ENCODE assay signal across 28 mouse cellular contexts in the genomic region with DNA sequence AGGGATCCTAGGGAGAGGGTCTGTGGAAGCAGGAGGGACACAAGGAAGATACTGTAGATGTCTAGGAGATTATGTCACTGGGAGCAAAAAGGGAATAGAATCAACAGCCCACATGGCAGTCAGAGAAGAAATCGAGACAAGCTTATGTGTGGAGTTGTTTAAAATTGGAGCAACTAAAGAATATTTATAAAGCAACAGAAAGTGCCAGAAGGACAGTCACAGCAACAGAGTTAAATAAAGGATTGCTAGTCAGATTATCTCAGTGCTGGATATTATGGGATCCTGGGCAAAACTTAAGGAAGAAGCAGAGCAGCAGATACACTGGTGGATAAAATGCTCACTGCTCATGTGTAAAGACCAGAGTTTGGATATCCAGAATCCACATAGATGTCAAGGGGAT.
"Had no signal": no experiment of that assay in that cellular context is flagged by ENCODE, and none has a peak within 500 bp of the region (broad histone marks: within the 10 kb centered on the region; RNA-seq: fewer than 3 reads in every experiment).

No protein-coding gene starts in this region.

- H3K36me3 ChIP-seq: heart, embryonic 10.5 days; heart, embryonic 12.5 days; hindbrain, embryonic 10.5 days; hindbrain, embryonic 12.5 days; intestine, embryonic 15.5 days; limb, embryonic 13.5 days; limb, embryonic 15.5 days; liver, embryonic 12.5 days had no signal

- H3K27ac ChIP-seq: gastrocnemius, adult 2 months; heart, embryonic 10.5 days; hindbrain, embryonic 10.5 days; hindbrain, embryonic 12.5 days; hindbrain, embryonic 14.5 days; intestine, embryonic 15.5 days; kidney, postnatal 0 days; left cerebral cortex, adult 2 months; limb, embryonic 13.5 days; limb, embryonic 15.5 days; liver, embryonic 12.5 days; liver, embryonic 14.5 days had no signal

- H3K27me3 ChIP-seq: heart, embryonic 12.5 days; hindbrain, embryonic 12.5 days; intestine, embryonic 15.5 days; limb, embryonic 13.5 days; limb, embryonic 15.5 days; liver, embryonic 12.5 days had no signal

- H3K4me3 ChIP-seq: gastrocnemius, adult 2 months; heart, embryonic 10.5 days; heart, embryonic 12.5 days; hindbrain, embryonic 10.5 days; hindbrain, embryonic 12.5 days; intestine, embryonic 15.5 days; left cerebral cortex, adult 2 months; limb, embryonic 13.5 days; limb, embryonic 15.5 days; liver, embryonic 12.5 days had no signal

- ATAC-seq: hindbrain, embryonic 16.5 days; inflammation-experienced regulatory T-cells, adult 6 months; intestine, embryonic 15.5 days; intestine, postnatal 0 days; liver, embryonic 12.5 days had no signal

- H3K4me1 ChIP-seq: heart, embryonic 10.5 days; heart, embryonic 12.5 days; hindbrain, embryonic 10.5 days; hindbrain, embryonic 12.5 days; intestine, embryonic 15.5 days; limb, embryonic 13.5 days; limb, embryonic 15.5 days; liver, embryonic 12.5 days had no signal

- H3K9me3 ChIP-seq: heart, embryonic 10.5 days; heart, embryonic 12.5 days; hindbrain, embryonic 10.5 days; hindbrain, embryonic 12.5 days; intestine, embryonic 15.5 days; limb, embryonic 13.5 days; limb, embryonic 15.5 days; liver, embryonic 12.5 days had no signal

- DNase-seq: gastrocnemius, adult 2 months; gastrocnemius, postnatal 10 days; gastrocnemius, postnatal 25 days; heart, adult 18-20 months; heart, postnatal 10 days; heart, postnatal 4 days; kidney, adult 18-20 months; kidney, adult 8-10 months; kidney, postnatal 14 days; kidney, postnatal 36 days; layer of hippocampus, adult 9-11 months; layer of hippocampus, postnatal 36 days; left cerebral cortex, postnatal 4 days had no signal
